Mouse (Mus musculus) liver, embryonic 11.5 days (tissue): Measurements from ENCODE around the gene St3gal2. TPM values are rescaled to one million over a fixed set of nuclear protein-coding genes. Genes with fewer than 3 reads are reported as not detected.
"Not testable (repeated sequence)": the region's sequence is repeated elsewhere in the genome, so short reads cannot be mapped to it uniquely, and the experiment has no call there.

Source experiments
- ATAC-seq: fragments of 200-750 bp; cut with Nextera tagmentation; replicated peaks from 2 replicates; pipeline ENCODE4 v1.8.0; 2017; ENCODE audit warnings: moderate number of reproducible peaks, mild to moderate bottlenecking, moderate TSS enrichment, moderate library complexity; ENCODE audit not compliant: low FRiP score
- DNase-seq: peaks from one replicate; pipeline ENCODE4 v3.0.0-alpha.2; 2017; ENCODE audit warnings: low spot score
- H3K27ac ChIP-seq: fragments of 300-500 bp; sonication (generic); 2 replicates; pipeline ENCODE4 v1.5.1; 2014; ENCODE audit warnings: mild to moderate bottlenecking, low read depth, low read length, control low read depth
- H3K27me3 ChIP-seq: fragments of 300-500 bp; sonication (generic); replicated peaks from 2 replicates; pipeline ENCODE4 v1.6.1; 2014; ENCODE audit warnings: low read length, mixed read lengths; ENCODE audit not compliant: control insufficient read depth, insufficient read depth
- H3K36me3 ChIP-seq: fragments of 300-500 bp; sonication (generic); 2 replicates; pipeline ENCODE4 v1.6.1; 2014; ENCODE audit warnings: mild to moderate bottlenecking, low read length, moderate library complexity, mixed read lengths; ENCODE audit not compliant: control insufficient read depth, insufficient read depth
- H3K4me1 ChIP-seq: fragments of 300-500 bp; sonication (generic); replicated peaks from 2 replicates; pipeline ENCODE4 v1.6.1; 2014; ENCODE audit warnings: low read length, mixed read lengths; ENCODE audit not compliant: control insufficient read depth, insufficient read depth
- H3K4me2 ChIP-seq: fragments of 300-500 bp; sonication (generic); 2 replicates; pipeline ENCODE4 v1.6.1; 2014; ENCODE audit warnings: mild to moderate bottlenecking, control low read depth, moderate library complexity
- H3K4me3 ChIP-seq: fragments of 300-500 bp; sonication (generic); 2 replicates; pipeline ENCODE4 v1.5.1; 2014; ENCODE audit warnings: low read depth, low read length, control low read depth
- H3K9ac ChIP-seq: fragments of 300-500 bp; sonication (generic); 2 replicates; pipeline ENCODE4 v1.6.1; 2014; ENCODE audit warnings: low read depth, low read length, control low read depth
- H3K9me3 ChIP-seq: fragments of 300-500 bp; sonication (generic); 2 replicates; pipeline ENCODE4 v1.6.1; 2016; ENCODE audit warnings: low read length, inconsistent platforms, mixed read lengths; ENCODE audit not compliant: control insufficient read depth
- whole genome bisulfite sequencing: fragments of 180-500 bp; shearing (Covaris S2); extraction: QIAGEN DNeasy Blood & Tissue Kit; methylation state at CpG from one replicate; pipeline ENCODE4 v1.1.7; 2014; 5-methylcytosine and 5-hydroxymethylcytosine counted together
- microRNA-seq: library from miRNA; unstranded; fragments of <30 nt; microRNA quantifications from one replicate; pipeline ENCODE4, GENCODE M21; 2017; ENCODE audit warnings: borderline number of aligned reads
- polyA plus RNA-seq: library from polyadenylated mRNA; unstranded; fragments of >200 nt; fragmentation: Nextera tagmentation; extraction: Ambion mirVana; gene quantifications from 2 replicates; pipeline ENCODE4 v1.2.1, GENCODE M21; 2014

The St3gal2 gene
- polyA plus RNA-seq, 1 experiment from 2014 or later: 21.9 TPM

GRCm38 (mm10) chr8:111010230-111010991, 90.7 kb downstream of the St3gal2 start:
- WGBS: 90% methylated on average over 9 of the region's 10 CpGs

More at GRCm38 (mm10) chr8:111010230-111010991, 90.7 kb downstream of the St3gal2 start:
- not testable (repeated sequence) for H3K27ac ChIP-seq, ATAC-seq, H3K9me3 ChIP-seq, H3K4me1 ChIP-seq, DNase-seq, H3K27me3 ChIP-seq, H3K4me2 ChIP-seq, H3K9ac ChIP-seq, H3K4me3 ChIP-seq
- peaks cover 18% of the 10 kb centered on the region for H3K36me3 ChIP-seq

Small RNAs within 50 kb of the gene (microRNA-seq; reads per million reads assigned to microRNA genes)
- 3.2 reads per million for gene Mir3473d

Other genes with a start within 250 kb of the St3gal2 start
- gene Mtss1l, start 198.4 kb upstream of the St3gal2 start, polyA plus RNA-seq: 4.9 and 5.9 TPM in 2 replicates
- 0.18 and 0.36 TPM in 2 replicates for gene Il34, start 114.0 kb upstream of the St3gal2 start, polyA plus RNA-seq
- gene Cog4, start 73.3 kb upstream of the St3gal2 start, polyA plus RNA-seq: 51.4 and 57.3 TPM in 2 replicates
- 187 and 214 TPM in 2 replicates for gene Sf3b3, start 73.1 kb upstream of the St3gal2 start, polyA plus RNA-seq
- gene Fuk, start 17.4 kb upstream of the St3gal2 start, polyA plus RNA-seq: 6.8 and 9.0 TPM in 2 replicates
- gene Ddx19a, start 77.9 kb downstream of the St3gal2 start, polyA plus RNA-seq: 35.0 TPM in 2 replicates
- 7.1 TPM in 2 replicates for gene Ddx19b, start 111.8 kb downstream of the St3gal2 start, polyA plus RNA-seq
- 86.5 and 96.2 TPM in 2 replicates for gene Aars, start 113.2 kb downstream of the St3gal2 start, polyA plus RNA-seq
- 25.7 and 31.6 TPM in 2 replicates for gene Exosc6, start 136.4 kb downstream of the St3gal2 start, polyA plus RNA-seq
- not detected in 2 replicates for gene Clec18a, start 172.5 kb downstream of the St3gal2 start, polyA plus RNA-seq
- gene Pdpr, start 174.7 kb downstream of the St3gal2 start, polyA plus RNA-seq: 5.1 and 5.3 TPM in 2 replicates